Mouse (Mus musculus): ENCODE measurements around the gene Tfap2b. TPM values are rescaled to one million over a fixed set of nuclear protein-coding genes. Genes with fewer than 3 reads are reported as not detected.

Tfap2b gene
- 0.23 TPM in 1 of 2 replicates, not detected in the other for polyA plus RNA-seq (2014; fragmentation: Nextera tagmentation; extraction: Ambion mirVana)

DNA sequence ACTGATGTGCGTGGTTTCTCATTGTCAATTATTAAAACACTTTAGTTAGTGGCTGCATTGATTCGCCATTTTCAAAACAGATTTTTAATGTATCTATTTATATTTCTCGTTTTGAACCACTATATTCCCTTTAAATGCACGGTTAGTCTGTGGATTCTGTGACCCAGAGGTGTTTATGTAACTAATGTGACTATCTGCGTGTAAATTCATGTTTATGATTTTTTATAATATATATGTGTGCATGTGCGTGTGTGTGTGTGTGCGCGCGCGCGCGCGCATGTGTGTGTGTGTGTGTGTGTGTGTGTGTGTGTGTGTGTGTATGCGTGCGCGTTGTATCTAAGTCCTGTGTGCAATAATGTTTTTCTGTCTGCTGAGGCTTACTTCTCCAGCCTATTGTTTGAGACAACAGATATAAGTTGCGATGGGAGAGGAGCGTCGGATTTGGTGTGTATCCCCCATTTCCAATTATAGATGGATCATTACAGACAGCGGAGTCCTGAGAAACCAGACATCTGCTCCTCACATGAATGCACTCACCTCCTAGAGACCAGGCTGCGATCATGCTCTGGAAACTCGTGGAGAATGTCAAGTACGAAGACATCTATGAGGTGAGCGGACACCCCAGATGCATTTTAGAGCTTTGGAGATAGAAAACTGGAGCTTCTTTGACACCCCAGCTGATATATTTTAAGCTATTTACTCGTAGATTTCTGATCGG, at the start of gene Tfap2b:
Tfap2b (plus strand) TSS at position 274 of the 718 bp plus-strand sequence.
- 3% methylated on average over 26 of the region's 26 CpGs for WGBS
- H3K4me1 ChIP-seq (ENCODE audit: control insufficient read depth in 2 of 2, insufficient read depth in 2 of 2, low read length in 2 of 2): peaks cover 0 to 3% of the 10 kb centered on the region in 2 experiments; a peak in 1 of 4 replicates
- H3K4me2 ChIP-seq (ENCODE audit: low read length): peak within 1 kb of the TSS; percentile 58
- no peaks in the 10 kb centered on the region for H3K9me3 ChIP-seq (ENCODE audit: control insufficient read depth, low read length)
- peaks cover 69% of the 10 kb centered on the region for H3K27me3 ChIP-seq (ENCODE audit: control insufficient read depth, insufficient read depth, low read length)
- H3K36me3 ChIP-seq (ENCODE audit: control insufficient read depth, insufficient read depth, low read length): no peaks in the 10 kb centered on the region
- peak within 1 kb of the TSS; percentile 18 to 31 for H3K4me3 ChIP-seq (ENCODE audit: control insufficient read depth in 1 of 2, insufficient read depth in 1 of 2, low read depth in 1 of 2, low read length in 2 of 2)
- H3K27ac ChIP-seq (replicated peaks in 1 of 2; ENCODE audit: control insufficient read depth in 1 of 2, insufficient read depth in 1 of 2, low read depth in 2 of 2, low read length in 2 of 2): no peak within 1 kb of the TSS
- no peak within 1 kb of the TSS for H3K9ac ChIP-seq (ENCODE audit: low read length)
- no peak for ATAC-seq (ENCODE audit: insufficient number of reproducible peaks, insufficient read depth, low FRiP score, low read depth)

DNA sequence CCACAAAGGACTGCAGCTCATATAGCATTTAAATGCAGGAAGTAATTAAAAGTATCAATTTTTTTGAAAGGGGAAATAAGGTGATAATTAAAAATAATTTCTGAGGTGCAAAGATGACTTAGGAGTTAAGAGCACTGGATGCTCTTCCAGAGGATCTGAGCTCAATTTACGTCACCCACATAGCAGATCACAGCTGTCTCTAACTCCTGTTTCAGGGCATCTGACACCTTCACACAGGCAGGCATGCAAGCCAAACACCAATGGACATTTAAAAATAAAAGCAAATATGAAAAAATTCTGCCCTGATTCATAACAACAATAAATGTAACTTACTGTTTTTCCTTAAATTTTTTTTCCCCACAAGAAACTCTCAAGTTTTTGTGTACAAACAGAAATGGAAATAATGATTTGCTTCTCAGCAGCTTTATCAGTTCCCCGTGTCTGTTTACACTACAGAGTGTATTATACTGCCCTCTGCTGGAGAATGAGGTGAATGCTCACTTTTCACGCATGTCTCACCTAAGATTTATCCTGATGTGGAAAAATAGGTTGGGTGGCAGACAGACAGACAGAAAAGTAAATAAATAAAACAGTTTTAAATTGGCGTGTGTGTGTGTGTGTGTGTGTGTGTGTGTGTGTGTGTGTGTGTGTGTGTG, 29.8 kb upstream of the Tfap2b start:
- no peak overlapping the region for H3K4me2 ChIP-seq (ENCODE audit: low read length)
- no peak overlapping the region for H3K9ac ChIP-seq (ENCODE audit: low read length)
- 5% methylated on average over 4 of the region's 4 CpGs for WGBS
- H3K27me3 ChIP-seq (ENCODE audit: control insufficient read depth, insufficient read depth, low read length): no peaks in the 10 kb centered on the region
- H3K27ac ChIP-seq (replicated peaks in 1 of 2; ENCODE audit: control insufficient read depth in 1 of 2, insufficient read depth in 1 of 2, low read depth in 2 of 2, low read length in 2 of 2): no peak overlapping the region
- no peaks in the 10 kb centered on the region for H3K9me3 ChIP-seq (ENCODE audit: control insufficient read depth, low read length)
- ATAC-seq (ENCODE audit: insufficient number of reproducible peaks, insufficient read depth, low FRiP score, low read depth): no peak
- H3K4me1 ChIP-seq (ENCODE audit: control insufficient read depth in 2 of 2, insufficient read depth in 2 of 2, low read length in 2 of 2): no peaks in the 10 kb centered on the region
- no peak overlapping the region for H3K4me3 ChIP-seq (ENCODE audit: control insufficient read depth in 1 of 2, insufficient read depth in 1 of 2, low read depth in 1 of 2, low read length in 2 of 2)
- H3K36me3 ChIP-seq (ENCODE audit: control insufficient read depth, insufficient read depth, low read length): no peaks in the 10 kb centered on the region

DNA sequence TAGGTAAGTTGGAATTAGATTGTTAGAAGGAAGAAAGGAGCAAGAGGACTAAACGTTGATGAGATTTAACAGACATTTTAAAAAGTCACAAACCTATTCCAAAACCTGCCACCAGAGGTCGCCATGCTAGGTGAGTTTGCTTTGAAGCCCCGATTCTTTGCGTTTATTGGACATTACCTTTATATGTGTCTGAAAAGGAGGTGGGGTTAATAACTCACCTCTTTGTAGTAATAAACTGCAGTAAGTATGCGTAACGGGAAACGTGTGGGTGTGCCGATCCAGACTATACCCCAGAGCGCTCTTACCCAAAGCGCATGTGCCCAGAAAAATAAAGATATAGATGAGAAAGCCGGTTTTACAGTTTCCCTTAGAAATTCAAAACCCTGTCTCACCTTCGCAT, 3.1 kb upstream of the Tfap2b start:
- H3K27ac ChIP-seq (replicated peaks in 1 of 2; ENCODE audit: control insufficient read depth in 1 of 2, insufficient read depth in 1 of 2, low read depth in 2 of 2, low read length in 2 of 2): no peak overlapping the region
- no peak for ATAC-seq (ENCODE audit: insufficient number of reproducible peaks, insufficient read depth, low FRiP score, low read depth)
- peaks cover 0 to 3% of the 10 kb centered on the region in 2 experiments; a peak in 1 of 4 replicates for H3K4me1 ChIP-seq (ENCODE audit: control insufficient read depth in 2 of 2, insufficient read depth in 2 of 2, low read length in 2 of 2)
- WGBS: 2% methylated on average over 12 of the region's 12 CpGs
- no peaks in the 10 kb centered on the region for H3K36me3 ChIP-seq (ENCODE audit: control insufficient read depth, insufficient read depth, low read length)
- H3K4me3 ChIP-seq (ENCODE audit: control insufficient read depth in 1 of 2, insufficient read depth in 1 of 2, low read depth in 1 of 2, low read length in 2 of 2): peak overlapping the region in 1 of 2 experiments; percentile 30; a peak in 3 of 4 replicates
- H3K4me2 ChIP-seq (ENCODE audit: low read length): peak overlapping the region; percentile 64
- H3K9ac ChIP-seq (ENCODE audit: low read length): no peak overlapping the region
- no peaks in the 10 kb centered on the region for H3K9me3 ChIP-seq (ENCODE audit: control insufficient read depth, low read length)
- H3K27me3 ChIP-seq (ENCODE audit: control insufficient read depth, insufficient read depth, low read length): peaks cover 40% of the 10 kb centered on the region

DNA sequence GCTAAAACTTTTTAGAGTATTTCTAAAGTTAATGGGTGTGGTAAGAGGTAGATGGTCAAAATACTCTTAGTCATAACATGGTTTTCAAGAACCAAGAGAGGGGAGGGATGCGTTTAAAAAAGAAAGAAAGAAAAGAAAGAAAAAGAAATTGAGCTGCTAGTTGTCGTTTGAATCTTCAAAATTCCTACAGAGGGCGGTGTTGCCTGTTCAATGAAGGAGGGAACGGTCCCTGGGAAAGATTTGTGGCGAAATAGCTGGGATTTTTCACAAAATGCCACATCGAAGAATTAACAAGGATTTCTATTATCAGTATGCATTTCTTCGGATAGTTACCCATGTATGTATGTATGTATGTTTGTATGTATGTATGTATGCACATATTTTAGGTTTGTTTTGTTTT, 2.5 kb upstream of the Tfap2b start:
- H3K9ac ChIP-seq (ENCODE audit: low read length): no peak overlapping the region
- H3K27me3 ChIP-seq (ENCODE audit: control insufficient read depth, insufficient read depth, low read length): peaks cover 45% of the 10 kb centered on the region
- peaks cover 0 to 3% of the 10 kb centered on the region in 2 experiments; a peak in 1 of 4 replicates for H3K4me1 ChIP-seq (ENCODE audit: control insufficient read depth in 2 of 2, insufficient read depth in 2 of 2, low read length in 2 of 2)
- no peak overlapping the region for H3K27ac ChIP-seq (replicated peaks in 1 of 2; ENCODE audit: control insufficient read depth in 1 of 2, insufficient read depth in 1 of 2, low read depth in 2 of 2, low read length in 2 of 2)
- peak overlapping the region in 1 of 2 experiments; percentile 30; a peak in 1 of 4 replicates for H3K4me3 ChIP-seq (ENCODE audit: control insufficient read depth in 1 of 2, insufficient read depth in 1 of 2, low read depth in 1 of 2, low read length in 2 of 2)
- no peak for ATAC-seq (ENCODE audit: insufficient number of reproducible peaks, insufficient read depth, low FRiP score, low read depth)
- no peaks in the 10 kb centered on the region for H3K9me3 ChIP-seq (ENCODE audit: control insufficient read depth, low read length)
- H3K4me2 ChIP-seq (ENCODE audit: low read length): peak overlapping the region; percentile 64
- H3K36me3 ChIP-seq (ENCODE audit: control insufficient read depth, insufficient read depth, low read length): no peaks in the 10 kb centered on the region
- 2% methylated on average over 7 of the region's 7 CpGs for whole genome bisulfite sequencing

DNA sequence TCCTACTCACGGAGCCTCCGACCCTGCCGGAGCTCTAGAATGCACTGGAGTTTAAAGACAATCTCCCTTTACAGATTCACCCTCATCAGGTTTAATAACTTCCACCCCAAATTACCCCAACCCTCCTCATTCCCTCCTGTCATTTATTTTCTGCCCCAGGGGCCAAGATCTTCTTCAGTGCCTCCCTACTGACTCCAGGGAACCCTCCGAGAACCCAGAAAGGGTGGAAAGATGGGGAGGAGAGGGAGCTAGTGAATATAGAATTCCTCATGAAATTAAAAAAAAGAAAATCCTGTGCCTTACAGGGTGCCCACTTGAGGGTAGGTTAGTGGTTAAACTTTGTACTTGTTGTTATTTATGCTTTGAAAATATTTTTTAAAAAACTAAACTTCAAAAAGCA, 1.1 kb upstream of the Tfap2b start:
- WGBS: 2% methylated on average over 4 of the region's 4 CpGs
- H3K4me1 ChIP-seq (ENCODE audit: control insufficient read depth in 2 of 2, insufficient read depth in 2 of 2, low read length in 2 of 2): peaks cover 0 to 3% of the 10 kb centered on the region in 2 experiments; a peak in 1 of 4 replicates
- no peaks in the 10 kb centered on the region for H3K36me3 ChIP-seq (ENCODE audit: control insufficient read depth, insufficient read depth, low read length)
- no peak overlapping the region for H3K4me2 ChIP-seq (ENCODE audit: low read length)
- H3K4me3 ChIP-seq (ENCODE audit: control insufficient read depth in 1 of 2, insufficient read depth in 1 of 2, low read depth in 1 of 2, low read length in 2 of 2): no peak overlapping the region
- no peak overlapping the region for H3K27ac ChIP-seq (replicated peaks in 1 of 2; ENCODE audit: control insufficient read depth in 1 of 2, insufficient read depth in 1 of 2, low read depth in 2 of 2, low read length in 2 of 2)
- ATAC-seq (ENCODE audit: insufficient number of reproducible peaks, insufficient read depth, low FRiP score, low read depth): no peak
- H3K9ac ChIP-seq (ENCODE audit: low read length): no peak overlapping the region
- H3K27me3 ChIP-seq (ENCODE audit: control insufficient read depth, insufficient read depth, low read length): peaks cover 60% of the 10 kb centered on the region
- no peaks in the 10 kb centered on the region for H3K9me3 ChIP-seq (ENCODE audit: control insufficient read depth, low read length)

DNA sequence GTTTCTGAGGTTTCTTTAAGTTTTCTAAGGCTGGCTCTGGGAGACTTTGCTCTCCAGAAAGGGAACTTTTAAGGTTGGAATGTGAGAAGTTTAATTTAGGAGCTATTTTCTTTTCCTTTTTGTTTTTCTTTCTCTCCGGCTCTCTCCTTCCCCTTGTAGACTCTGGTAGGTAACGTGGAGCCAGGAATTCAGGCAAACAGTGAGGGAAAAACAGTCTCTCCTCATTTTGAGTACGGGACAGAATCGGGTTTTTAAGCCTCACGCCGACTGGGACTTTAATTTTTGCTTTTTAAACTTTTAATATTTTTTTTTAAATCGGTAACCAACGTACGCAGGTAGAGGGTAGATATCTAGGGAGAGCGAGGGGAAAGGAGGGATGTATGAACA, 638 bp downstream of the Tfap2b start:
- Histone ChIP-seq H3K36me3 (ENCODE audit: control insufficient read depth, insufficient read depth, low read length) (no peaks in the 10 kb centered on the region), H3K4me3 (ENCODE audit: control insufficient read depth in 1 of 2, insufficient read depth in 1 of 2, low read depth in 1 of 2, low read length in 2 of 2) (peak overlapping the region in 1 of 2 experiments; percentile 31; a peak in 1 of 4 replicates), H3K27ac (replicated peaks in 1 of 2; ENCODE audit: control insufficient read depth in 1 of 2, insufficient read depth in 1 of 2, low read depth in 2 of 2, low read length in 2 of 2) (no peak overlapping the region), H3K9ac (ENCODE audit: low read length) (no peak overlapping the region), H3K4me2 (ENCODE audit: low read length) (peak overlapping the region; percentile 58; the same call in 1 of the 2 replicates), H3K27me3 (ENCODE audit: control insufficient read depth, insufficient read depth, low read length) (peaks cover 74% of the 10 kb centered on the region), H3K4me1 (ENCODE audit: control insufficient read depth in 2 of 2, insufficient read depth in 2 of 2, low read length in 2 of 2) (peaks cover 0 to 3% of the 10 kb centered on the region in 2 experiments; a peak in 1 of 4 replicates), H3K9me3 (ENCODE audit: control insufficient read depth, low read length) (no peaks in the 10 kb centered on the region)
- ATAC-seq (ENCODE audit: insufficient number of reproducible peaks, insufficient read depth, low FRiP score, low read depth): no peak
- under 1% methylated on average over 10 of the region's 10 CpGs for WGBS

DNA sequence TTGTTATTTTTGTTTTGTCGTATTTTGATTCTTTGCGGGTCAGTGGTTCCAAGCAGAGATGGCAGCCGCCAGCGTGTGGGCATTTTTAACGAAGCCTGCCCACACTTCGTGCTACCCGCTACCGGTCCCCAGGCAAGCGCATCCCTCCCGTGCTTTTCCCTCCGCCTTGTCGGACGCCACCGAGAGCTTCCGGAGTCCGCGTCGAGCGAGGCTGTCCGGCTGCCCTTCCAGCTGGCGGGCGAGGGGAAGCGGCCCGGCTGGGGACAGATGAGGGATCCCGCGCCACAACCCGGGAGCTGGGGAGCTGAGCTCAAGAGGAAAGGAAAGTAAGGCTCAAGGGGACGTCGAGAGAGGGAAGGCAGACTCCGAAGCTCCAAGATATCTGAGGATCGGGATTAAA, 1.1 kb downstream of the Tfap2b start:
- Histone ChIP-seq H3K4me1 (ENCODE audit: control insufficient read depth in 2 of 2, insufficient read depth in 2 of 2, low read length in 2 of 2) (peaks cover 0 to 3% of the 10 kb centered on the region in 2 experiments; a peak in 1 of 4 replicates), H3K9me3 (ENCODE audit: control insufficient read depth, low read length) (no peaks in the 10 kb centered on the region), H3K36me3 (ENCODE audit: control insufficient read depth, insufficient read depth, low read length) (no peaks in the 10 kb centered on the region), H3K4me3 (ENCODE audit: control insufficient read depth in 1 of 2, insufficient read depth in 1 of 2, low read depth in 1 of 2, low read length in 2 of 2) (peak overlapping the region; percentile 18 to 31), H3K27ac (replicated peaks in 1 of 2; ENCODE audit: control insufficient read depth in 1 of 2, insufficient read depth in 1 of 2, low read depth in 2 of 2, low read length in 2 of 2) (no peak overlapping the region), H3K9ac (ENCODE audit: low read length) (no peak overlapping the region), H3K27me3 (ENCODE audit: control insufficient read depth, insufficient read depth, low read length) (peaks cover 78% of the 10 kb centered on the region), H3K4me2 (ENCODE audit: low read length) (peak overlapping the region; percentile 58)
- under 1% methylated on average over 31 of the region's 31 CpGs for WGBS
- ATAC-seq (ENCODE audit: insufficient number of reproducible peaks, insufficient read depth, low FRiP score, low read depth): no peak

Measured in heart, embryonic 14.5 days (tissue).